Mouse (Mus musculus) E14TG2a.4 (cell line): ENCODE results near the gene Zfp57.

Experiments
- CTCF ChIP-seq: conservative IDR thresholded peaks from 2 replicates; pipeline ENCODE4 v1.5.1; 2014; ENCODE audit warnings: low read length
- POU5F1 ChIP-seq: IDR thresholded peaks from 2 replicates; pipeline ENCODE4 v1.6.1; 2014; ENCODE audit warnings: low read length, borderline replicate concordance

- TF ChIP-seq CTCF (peak; percentile 43), POU5F1 (no peak)
Measured at GRCm38 (mm10) chr17:37049570-37050310, 48.8 kb downstream of the Zfp57 start.
